Mouse (Mus musculus): Measurements from ENCODE around the gene Eml5. TPM values are rescaled to one million over a fixed set of nuclear protein-coding genes. Genes with fewer than 3 reads are reported as not detected.

Gene Eml5
- total RNA-seq, 2 experiments from 2014 or later, result 0.45 to 3.8 TPM

DNA sequence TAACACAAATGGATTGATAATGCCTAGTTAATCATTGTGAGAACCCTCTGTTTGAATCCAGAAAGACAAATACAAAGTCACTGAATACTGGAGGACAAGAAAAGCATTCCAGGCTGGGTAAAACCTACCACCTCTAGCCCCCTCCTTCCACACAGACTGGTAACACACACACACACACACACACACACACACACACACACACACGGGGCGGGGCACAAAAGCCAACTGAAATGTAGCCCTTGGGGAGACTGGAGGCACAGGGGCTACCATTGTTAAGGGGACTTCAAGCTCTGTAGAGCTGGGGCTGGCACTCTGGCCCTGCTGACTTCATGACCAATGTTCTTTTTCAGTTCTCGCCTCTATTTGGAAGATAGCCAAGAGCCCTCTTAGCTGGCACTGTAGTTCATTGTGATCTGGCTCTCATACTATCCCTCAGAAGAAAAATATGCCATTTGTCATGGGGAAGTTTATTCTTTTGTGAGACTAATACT lies 160.2 kb downstream of the Eml5 start:
- no peak for ATAC-seq (replicated peaks; ENCODE audit: low FRiP score, poor library complexity, severe bottlenecking)

DNA sequence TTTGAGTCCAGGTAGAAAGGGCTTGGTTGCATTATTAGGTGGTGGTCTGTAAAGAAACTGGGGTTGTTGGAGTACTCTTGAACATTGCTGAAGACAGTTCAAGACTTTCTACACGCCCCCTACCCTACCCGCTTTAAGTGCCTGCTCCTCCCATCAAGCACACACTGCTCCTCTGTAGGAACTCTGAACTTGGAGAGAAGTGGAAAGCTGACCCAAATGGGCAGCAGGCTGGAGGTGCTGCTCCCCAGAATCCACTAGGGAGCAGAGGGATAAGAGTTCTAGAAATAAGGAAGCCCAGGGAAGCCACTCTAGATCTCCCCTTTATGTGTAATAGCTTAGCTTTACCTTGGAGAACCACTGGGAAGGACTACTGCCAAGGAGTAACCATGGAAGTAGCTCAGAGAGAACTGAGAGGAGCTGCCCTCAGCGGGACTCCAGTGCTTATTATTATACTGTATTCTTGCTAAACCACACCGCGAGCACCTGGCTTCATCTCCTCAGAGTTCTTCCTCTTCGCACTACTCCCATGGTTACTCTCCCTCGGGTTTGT lies 163.4 kb downstream of the Eml5 start:
- no peak for ATAC-seq (replicated peaks; ENCODE audit: low FRiP score, poor library complexity, severe bottlenecking)

DNA sequence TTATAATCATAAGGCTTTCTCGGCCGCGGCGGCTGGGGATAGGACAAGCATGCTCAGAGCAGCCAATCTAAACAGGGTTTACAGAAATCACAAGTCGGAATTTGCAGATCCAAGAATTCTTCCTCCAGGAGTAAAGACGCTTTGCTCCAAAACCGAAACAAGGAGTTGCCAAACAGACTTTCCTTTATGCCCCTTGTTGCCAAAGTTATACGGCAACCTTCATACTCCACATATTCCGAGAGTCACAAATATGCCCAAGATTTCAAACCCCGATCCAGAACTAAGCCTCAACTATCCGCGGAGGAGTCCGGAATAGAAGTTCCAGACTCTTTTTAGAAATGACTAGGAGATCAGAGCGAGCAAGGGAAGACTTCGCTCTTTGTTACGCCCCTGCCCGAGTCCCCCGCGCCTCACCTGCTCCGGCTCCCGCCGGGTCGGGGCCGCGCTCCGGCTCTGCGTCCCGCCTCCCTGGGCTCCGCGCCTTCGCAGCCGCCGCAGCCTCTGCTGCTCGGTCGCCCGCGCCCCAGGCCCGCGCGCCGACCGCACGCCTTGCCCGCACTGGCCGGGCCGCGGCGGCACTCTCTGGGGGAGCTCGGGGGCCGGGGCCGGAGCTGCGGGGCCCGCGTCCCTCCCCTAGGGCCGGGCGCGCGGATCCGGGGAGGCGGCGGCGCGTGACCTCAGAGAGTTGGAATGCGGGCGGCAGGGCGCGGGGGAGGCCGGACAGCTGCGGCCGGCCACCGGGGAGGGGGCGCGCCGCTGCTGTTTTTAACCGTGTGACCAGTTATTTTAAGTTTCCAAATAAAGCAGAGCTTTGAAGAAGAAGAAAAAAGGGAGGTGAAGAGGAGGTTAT lies 164.1 kb downstream of the Eml5 start, which contains the start of gene Ptpn21:
TSS of gene Ptpn21 (minus strand) at position 455 of the 850 bp plus-strand sequence.
- no peak for ATAC-seq (replicated peaks; ENCODE audit: low FRiP score, poor library complexity, severe bottlenecking)

Other genes with a start within 250 kb of the Eml5 start
- 7.5 TPM in 1 of 2 replicates, not detected in the other for gene Ptpn21, start 164.1 kb downstream of the Eml5 start, total RNA-seq (2015; ENCODE audit: low replicate concordance)
- gene Ptpn21, start 164.1 kb downstream of the Eml5 start, total RNA-seq (2017; ENCODE audit: low replicate concordance), result 1.7 and 3.7 TPM in 2 replicates
- gene Zc3h14, start 154.5 kb downstream of the Eml5 start, total RNA-seq (2015; ENCODE audit: low replicate concordance), result 54.4 and 127 TPM in 2 replicates
- 53.1 TPM in 2 replicates for gene Zc3h14, start 154.5 kb downstream of the Eml5 start, total RNA-seq (2017; ENCODE audit: low replicate concordance)
- gene Ttc8, start 19.1 kb upstream of the Eml5 start, total RNA-seq (2015; ENCODE audit: low replicate concordance), result 4.2 and 4.7 TPM in 2 replicates
- 0.39 TPM in 1 of 2 replicates, not detected in the other for gene Ttc8, start 19.1 kb upstream of the Eml5 start, total RNA-seq (2017; ENCODE audit: low replicate concordance)

Measured in erythroid progenitor cell, adult 5-6 weeks (primary cell).